Mouse (Mus musculus): ENCODE measurements around the gene Pus3.

DNA sequence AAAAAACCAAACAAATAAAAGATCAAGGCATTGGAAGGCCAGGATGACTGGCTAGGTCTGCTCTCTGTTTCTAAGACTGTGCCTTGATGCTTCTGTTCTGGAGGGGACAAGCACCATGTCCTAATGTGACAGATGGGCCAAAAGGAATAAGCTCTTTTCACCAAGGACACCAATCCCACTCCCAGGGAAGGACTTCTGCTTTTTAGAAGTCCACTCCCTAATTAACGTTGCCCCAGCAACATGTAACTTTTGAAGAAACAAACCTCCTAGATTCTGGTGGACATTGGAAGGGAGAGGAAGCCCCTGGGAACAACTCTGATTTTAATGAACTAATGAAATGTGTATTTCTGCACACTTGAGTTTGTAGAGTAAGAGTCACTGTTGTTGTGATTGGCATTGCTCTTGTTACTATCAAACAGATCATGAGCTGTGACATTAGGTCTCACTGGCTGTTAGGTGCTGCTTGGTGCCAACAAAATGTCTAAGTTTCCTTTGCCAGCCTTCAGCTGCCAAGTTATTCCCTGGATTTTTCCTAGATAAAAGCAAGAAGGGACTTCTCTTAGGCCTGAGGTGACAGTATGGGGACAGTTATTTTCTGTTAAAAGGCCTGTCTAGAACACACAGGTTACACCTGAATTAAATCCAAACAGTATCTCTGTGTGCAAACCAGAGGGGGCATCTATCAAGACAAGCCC, 35.4 kb upstream of the Pus3 start:
- no peak for TF ChIP-seq CTCF (IDR thresholded peaks at IDR 0.05; ENCODE audit: low read depth)
- no peak for TF ChIP-seq EP300 (optimal IDR thresholded peaks at IDR 0.05)
